Mouse (Mus musculus) adrenal gland, postnatal 0 days (tissue): ENCODE measurements around the gene Appl1. TPM values are rescaled to one million over a fixed set of nuclear protein-coding genes. Genes with fewer than 3 reads are reported as not detected.

ENCODE experiments used
- polyA plus RNA-seq: library from polyadenylated mRNA; unstranded; fragments of >200 nt; fragmentation: Nextera tagmentation; extraction: Ambion mirVana; gene quantifications from 2 replicates; pipeline ENCODE4 v1.2.1, GENCODE M21; 2015

Gene Appl1
- 34.7 and 46.5 TPM in 2 replicates for polyA plus RNA-seq

GRCm38 (mm10) chr14:26971106-26971789 is at the start of gene Appl1:
TSS of gene Appl1 (minus strand) at chr14:26971232.

GRCm38 (mm10) chr14:26994211-26994741 is 23.2 kb upstream of the Appl1 start, which contains the start of gene Hesx1:
TSS of gene Hesx1 (plus strand) at chr14:26994416.

GRCm38 (mm10) chr14:26894392-26894791 is 76.6 kb downstream of the Appl1 start, which contains the start of gene Asb14:
TSS of gene Asb14 (plus strand) at chr14:26894557.

Other genes with a start within 250 kb of the Appl1 start
- 0.17 and 0.21 TPM in 2 replicates for gene Asb14, start 76.7 kb downstream of the Appl1 start, polyA plus RNA-seq
- gene Hesx1, start 23.2 kb upstream of the Appl1 start, polyA plus RNA-seq = 0.57 and 1.1 TPM in 2 replicates
- 1.3 and 1.7 TPM in 2 replicates for gene Il17rd, start 67.7 kb upstream of the Appl1 start, polyA plus RNA-seq
- 22.8 and 35.7 TPM in 2 replicates for gene Arhgef3, start 143.7 kb upstream of the Appl1 start, polyA plus RNA-seq